Mouse (Mus musculus) embryo, embryonic 10.5 days (tissue): ENCODE results near the gene Ilf2.
A peak's percentile ranks its signal among the peaks of the same experiment; 100 is the strongest.

ENCODE experiments used
- DNase-seq: peaks from one replicate; pipeline ENCODE4 v3.0.0-alpha.2; 2015; ENCODE audit warnings: low spot score

Ilf2 gene

DNA sequence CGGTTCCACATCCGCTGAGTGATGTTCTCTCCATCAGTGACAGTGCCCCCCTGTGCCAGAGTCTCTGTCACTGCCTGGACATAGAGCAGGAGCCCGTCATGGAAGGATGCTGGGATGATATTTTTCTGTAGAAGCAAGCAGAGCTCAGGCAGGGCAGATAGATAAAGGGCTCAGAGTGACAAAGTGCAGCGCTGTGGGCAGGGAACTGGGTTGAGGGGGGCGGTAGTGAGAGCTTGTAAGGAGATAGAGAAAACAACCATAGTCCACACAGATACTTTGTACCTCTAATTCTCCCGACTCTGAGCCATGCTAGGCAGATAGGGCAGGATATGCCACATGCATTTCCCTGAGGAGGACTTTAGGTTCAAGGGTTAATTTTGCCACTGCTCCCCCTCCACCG, 13.3 kb upstream of the Ilf2 start:
- DNase-seq, result peak; percentile 13

DNA sequence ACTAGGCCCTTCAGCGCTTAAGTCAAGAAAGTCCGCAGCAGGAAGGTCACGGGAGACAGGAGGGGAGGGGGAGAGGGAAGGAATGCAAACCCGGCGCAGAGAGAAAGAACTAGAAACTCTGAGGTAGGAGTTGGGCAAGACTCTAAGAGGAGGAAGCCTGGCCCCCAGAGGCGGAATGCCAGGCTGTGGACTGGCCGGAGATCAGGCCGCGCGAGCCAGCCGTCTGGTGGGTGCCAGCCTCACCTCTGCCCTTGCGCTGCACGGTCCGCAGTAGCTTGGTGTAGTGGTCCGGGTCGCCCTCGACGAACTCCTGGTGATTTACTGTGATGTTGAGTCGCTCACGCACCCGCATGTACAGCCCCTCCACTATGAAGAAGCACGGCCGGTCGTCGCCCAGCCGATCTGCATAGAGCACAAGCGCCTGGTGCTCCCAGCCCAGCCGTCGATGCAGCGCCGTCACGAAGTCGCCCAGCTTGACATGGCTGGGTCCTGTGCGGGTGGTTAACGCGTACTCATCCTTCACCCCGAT, 11.3 kb upstream of the Ilf2 start:
- DNase-seq, result peak; percentile 36

- DNase-seq, result peak; percentile 50
Measured at GRCm38 (mm10) chr3:90465081-90465685, 10.7 kb upstream of the Ilf2 start.

DNA sequence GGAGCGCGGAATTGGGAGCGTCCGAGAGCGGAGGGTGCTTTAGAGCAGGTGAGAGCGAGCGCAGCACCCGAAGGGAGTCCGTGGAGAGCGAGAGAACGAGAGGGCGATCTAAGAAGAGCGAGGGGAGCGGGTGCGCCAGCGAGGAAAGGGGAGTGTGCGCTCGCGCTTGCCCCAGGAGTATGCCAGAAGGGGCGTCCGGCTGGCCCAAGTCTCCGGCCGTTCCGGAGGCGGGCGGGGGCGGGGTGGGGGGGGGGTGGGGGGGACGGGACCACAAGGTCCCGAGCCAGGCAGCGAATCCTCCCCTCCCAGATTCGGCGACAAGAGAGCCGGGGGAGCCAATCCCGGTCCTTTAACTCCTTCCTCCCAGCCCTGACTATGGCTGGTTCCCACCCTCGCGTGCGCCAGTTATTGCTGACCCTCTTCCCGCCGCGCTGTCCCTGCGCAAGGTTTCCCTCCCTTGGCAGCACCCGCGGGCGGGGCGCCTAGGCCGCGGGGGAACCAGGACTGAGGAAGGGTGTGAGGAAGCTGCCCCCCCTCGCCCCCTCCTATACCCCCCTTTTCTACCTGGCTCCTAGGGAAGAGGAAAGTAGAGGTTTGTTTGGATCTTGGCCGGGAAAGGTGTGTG, 10.1 kb upstream of the Ilf2 start, which contains the start of gene Npr1:
Gene Npr1, minus strand, starts transcription at position 181 of the 625 bp plus-strand sequence.
- peak; percentile 61 for DNase-seq

- DNase-seq, result peak; percentile 89
Measured at GRCm38 (mm10) chr3:90466311-90466766, 9.6 kb upstream of the Ilf2 start.

DNA sequence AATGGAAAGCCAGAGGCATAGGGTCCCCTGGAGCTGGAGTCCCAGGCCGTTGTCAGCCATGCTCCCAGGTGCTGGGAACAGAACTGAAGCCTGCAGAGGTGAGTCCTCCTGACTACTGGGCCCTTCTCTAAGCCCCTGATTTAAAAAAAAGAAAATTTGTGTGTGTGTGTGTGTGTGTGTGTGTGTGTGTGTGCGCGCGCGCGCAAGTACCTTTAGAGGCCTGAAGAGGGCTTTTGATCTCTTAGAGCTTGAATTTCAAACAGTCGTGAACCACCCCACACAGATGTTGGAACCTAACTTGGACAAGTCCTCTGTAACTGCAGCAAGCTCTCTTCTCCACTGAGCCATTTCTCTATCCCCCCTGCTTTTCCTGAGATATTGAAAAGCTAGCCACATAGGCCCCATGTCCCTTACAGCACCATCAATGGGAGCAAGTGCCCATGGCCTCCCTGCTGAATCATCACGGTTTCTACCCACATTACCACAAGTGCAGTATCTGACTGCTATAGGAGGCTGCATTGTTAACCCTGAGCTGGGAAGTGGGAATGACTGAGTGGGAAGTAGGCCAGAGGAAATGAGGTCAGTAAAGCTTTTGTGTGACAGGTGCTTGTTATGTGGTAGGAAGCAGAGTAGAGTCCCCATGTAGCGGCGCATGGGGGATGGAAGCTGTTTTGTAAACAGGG, 8.2 kb upstream of the Ilf2 start:
- no peak for DNase-seq

DNA sequence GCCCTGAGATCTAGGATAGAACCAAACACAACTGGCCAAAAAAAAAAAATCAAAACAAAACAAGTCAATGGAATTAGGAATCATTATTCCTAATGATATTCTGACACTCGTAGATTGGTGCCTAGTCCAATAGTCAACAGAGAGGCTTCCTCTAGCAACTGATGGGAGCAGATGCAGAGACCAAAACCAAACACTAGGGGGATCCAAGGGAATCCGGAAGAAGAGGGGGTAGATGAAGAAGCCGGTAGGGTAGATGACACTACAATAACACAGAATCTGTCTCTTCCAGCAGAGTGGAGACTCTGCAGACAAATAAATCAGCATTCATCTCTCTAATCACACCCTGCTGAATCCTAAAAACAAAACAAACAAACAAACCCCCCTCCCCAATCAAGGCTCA, 3.7 kb upstream of the Ilf2 start:
- DNase-seq, result peak; percentile 60

- DNase-seq, result no peak
Measured at GRCm38 (mm10) chr3:90475151-90475830, 635 bp upstream of the Ilf2 start.

- DNase-seq, result no peak
Measured at GRCm38 (mm10) chr3:90486998-90487397, 11.1 kb downstream of the Ilf2 start.

DNA sequence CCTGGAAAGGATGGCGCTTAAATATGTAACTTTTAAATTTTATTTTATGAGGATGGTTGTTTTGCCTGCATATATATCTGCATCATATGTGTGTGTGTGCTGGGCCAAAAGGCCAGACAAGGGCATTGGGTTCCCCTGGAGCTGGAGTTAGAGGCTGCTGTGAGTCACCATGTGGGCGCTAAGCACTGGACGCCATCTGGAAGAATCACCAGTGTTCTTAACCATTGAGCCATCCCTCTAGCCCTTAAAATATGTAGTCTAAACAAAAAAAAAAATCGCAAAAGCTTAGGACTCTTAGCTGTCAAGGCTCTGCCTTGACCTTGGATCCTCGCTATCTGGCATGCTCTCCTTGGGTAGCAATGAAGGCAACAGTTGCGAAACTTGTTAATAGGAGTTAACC, 12.7 kb downstream of the Ilf2 start:
- DNase-seq, result no peak

DNA sequence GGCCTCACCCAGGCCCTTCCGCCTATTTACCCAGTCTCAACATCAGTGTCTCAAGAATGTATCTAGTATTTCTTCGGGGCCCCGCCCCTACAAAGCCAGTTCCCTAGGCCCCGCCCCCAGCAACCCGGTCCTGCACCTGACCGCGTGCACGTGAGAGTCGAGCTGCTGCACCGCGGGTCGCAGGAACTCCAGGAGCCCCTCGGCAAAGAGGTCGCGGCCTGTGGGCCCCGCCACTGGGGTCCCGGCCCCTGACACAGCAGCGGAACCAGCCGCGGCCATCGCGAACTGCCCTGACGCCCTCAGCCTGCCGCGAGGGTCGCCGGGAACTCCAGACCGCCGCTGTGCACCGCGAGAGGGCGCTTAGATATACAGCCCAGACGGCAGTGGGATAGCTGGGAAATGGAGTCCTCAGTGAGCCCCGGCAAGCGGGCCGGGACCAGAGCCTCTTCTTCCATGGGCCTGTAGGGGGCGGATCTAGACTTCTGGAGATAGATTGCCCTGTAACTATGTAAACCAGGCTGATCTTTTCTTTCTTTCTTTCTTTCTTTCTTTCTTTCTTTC, 14.8 kb downstream of the Ilf2 start, which contains the start of gene Snapin:
Gene Snapin, minus strand, starts transcription at position 338 of the 561 bp plus-strand sequence.
- DNase-seq, result peak; percentile 97

GRCm38 (mm10) chr3:90491350-90491749, 15.4 kb downstream of the Ilf2 start:
- peak; percentile 27 for DNase-seq

- DNase-seq, result no peak
Measured at GRCm38 (mm10) chr3:90493831-90494540, 18.1 kb downstream of the Ilf2 start.

- no peak for DNase-seq
Measured at GRCm38 (mm10) chr3:90495850-90496525, 20.1 kb downstream of the Ilf2 start.

DNA sequence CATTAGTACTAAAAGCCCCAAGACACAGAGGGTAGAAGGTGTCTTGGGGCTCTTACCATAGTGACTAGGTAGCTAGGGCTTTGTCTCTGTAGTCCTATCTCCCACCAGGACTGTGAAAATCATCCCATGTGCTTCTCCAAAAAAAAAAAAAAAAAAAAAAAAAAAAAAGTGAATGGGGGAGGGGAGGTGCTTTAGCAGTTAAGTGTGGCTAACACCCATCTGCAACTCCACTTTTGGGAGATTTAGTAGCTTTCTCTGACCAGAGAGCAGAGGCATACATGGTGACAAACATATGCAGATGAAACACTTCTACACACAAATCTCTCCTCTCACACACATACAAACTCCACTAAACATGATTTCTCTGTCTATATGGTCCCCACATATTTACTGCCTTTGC, 21.7 kb downstream of the Ilf2 start:
- no peak for DNase-seq

DNA sequence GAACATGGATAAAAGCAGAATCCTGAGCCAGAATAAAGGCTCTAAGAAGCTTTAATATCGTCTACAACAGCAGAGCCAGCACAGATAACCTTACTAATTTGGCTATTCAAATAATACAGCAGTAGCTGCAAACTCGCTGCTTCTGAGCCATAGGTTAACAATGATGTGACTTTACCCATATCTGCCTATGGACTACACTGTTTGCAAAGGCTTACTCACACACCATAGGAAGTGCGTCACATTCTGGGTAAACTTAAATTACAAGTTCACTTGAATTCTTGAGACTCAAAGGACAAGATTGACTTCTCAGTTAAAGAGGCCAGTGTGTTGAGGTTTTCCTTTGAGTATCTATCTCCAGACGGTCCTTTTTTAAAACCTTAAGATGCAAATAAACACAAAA, 27.5 kb downstream of the Ilf2 start:
- no peak for DNase-seq

DNA sequence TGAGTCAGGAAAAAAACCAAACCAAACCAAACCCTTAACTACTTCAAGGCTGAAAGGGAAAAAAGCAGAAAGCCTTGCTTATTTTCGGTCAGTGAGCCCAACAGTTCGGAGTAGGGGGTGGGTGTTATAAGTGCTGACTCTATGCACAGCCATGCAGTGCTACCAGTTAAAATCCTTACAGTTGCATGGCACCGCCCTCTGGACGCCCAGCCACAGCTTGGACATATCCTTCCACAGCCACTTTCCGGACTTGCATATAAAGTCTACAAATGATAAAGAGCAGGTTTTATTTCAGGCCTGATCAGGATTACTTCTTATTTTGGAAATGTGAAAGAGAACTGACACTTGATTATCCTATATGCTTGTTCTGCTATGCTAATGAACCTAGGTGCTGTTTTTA, 29.3 kb downstream of the Ilf2 start:
- no peak for DNase-seq

DNA sequence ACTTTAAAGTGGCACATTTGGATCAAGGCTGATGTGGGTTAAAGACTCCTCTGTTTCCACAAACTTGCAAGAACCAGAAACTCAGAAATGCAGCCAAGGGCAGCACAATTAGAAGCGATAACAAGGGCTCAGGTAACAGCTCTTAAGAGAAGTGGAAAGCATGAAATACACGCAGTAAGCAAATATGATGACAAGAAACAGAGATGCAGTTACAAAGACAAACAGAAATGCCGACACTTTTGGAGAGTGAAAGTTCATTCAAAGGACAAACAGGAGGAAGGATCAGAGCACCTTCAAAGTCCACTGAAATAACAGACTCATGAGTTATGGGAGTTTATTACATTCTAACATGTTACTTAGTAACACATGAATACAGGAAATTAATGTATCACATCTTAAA, 30.4 kb downstream of the Ilf2 start:
- no peak for DNase-seq

DNA sequence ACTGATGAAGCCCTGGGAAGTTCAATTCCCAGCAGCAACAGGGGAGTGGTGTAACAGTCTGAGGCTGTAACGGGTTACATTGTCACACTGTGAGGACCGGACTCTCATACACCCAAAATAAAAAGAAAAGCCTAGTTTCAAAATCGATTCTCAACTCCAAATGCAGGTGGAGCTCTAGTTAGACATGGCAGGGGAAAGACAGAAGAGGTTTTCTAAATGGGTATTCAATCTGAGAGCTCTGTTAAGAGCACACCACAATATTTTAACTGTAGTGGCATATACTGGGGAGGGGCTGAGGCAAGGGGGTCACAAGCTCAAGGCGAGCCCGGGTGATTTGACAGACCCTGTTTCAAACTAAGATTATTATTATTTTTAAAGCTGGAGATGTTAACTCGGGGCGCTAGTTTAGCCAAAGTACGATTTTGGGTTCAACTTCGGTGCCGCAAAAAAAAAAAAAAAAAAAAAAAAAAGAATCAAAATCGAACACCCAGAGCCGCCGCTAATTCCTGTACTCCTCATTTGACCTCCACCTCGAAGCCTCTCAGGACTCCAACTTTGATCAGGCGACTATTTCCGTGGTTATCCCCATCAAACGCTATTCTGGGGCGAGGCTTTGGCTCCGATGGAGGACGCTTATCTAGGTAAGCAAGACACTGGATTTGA, 32.5 kb downstream of the Ilf2 start:
- peak; percentile 26 for DNase-seq
